Mouse (Mus musculus) stomach, postnatal 0 days (tissue): ENCODE measurements at regions not wholly inside any gene's neighbourhood (a gene's known extent, or its start where the extent isn't known, plus 50 kb on each side); places are given as distances from the start of the nearest gene placed in this dataset.

Experiments used
- CTCF ChIP-seq: IDR thresholded peaks from 2 replicates; pipeline ENCODE4 v1.5.1; 2016; ENCODE audit warnings: antibody characterized with exemption, low read depth, mild to moderate bottlenecking, moderate library complexity
- EP300 ChIP-seq: optimal IDR thresholded peaks from 2 replicates; pipeline ENCODE3; 2016; ENCODE audit warnings: antibody characterized with exemption

GRCm38 (mm10) chr2:116999592-116999991 is 121.1 kb downstream of the Tmco5 start:
- TF ChIP-seq EP300 (no peak), CTCF (no peak)
